In the genomic region with DNA sequence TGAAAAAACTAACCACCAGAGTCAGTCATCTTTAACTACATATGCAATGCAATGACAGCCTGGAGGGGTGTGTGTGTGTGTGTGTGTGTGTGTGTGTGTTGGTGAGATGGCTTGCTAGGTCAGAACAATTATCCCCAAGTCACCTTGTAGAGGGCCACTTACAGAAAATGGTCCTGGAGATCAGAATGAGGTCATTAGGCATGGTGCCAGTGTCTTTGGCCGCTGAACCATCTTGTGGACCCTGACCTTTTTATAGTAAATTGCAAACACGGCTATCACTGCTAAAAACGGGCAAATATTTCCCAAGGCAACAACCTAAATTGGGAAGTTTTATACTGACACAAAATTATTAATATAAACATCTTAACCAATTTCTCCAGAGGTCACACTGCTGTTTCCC, we compare ENCODE assay signal across 25 mouse cellular contexts. TPM values are rescaled to one million over a fixed set of nuclear protein-coding genes. Genes with fewer than 3 reads are reported as not detected.
DNase-seq lines count a peak whose midpoint lies in the region; ATAC-seq and TF ChIP-seq lines count a peak whose summit lies in the region.
"Had no signal": no experiment of that assay in that cellular context is flagged by ENCODE, and none has a peak within 500 bp of the region (broad histone marks: within the 10 kb centered on the region; RNA-seq: fewer than 3 reads in every experiment).

No protein-coding gene starts in this region.

- H3K36me3 ChIP-seq in kidney, adult 2 months (ENCODE audit: control insufficient read depth, insufficient read depth, low read length): no peaks in the 10 kb centered on the region
- H3K36me3 ChIP-seq in kidney, embryonic 15.5 days: no peaks in the 10 kb centered on the region
- H3K36me3 ChIP-seq: hindbrain, embryonic 12.5 days; intestine, embryonic 15.5 days; midbrain, embryonic 13.5 days; neural tube, embryonic 13.5 days had no signal

- no peak overlapping the region for H3K4me2 ChIP-seq in kidney, embryonic 15.5 days
- H3K4me2 ChIP-seq: heart, embryonic 11.5 days; hindbrain, embryonic 12.5 days; intestine, embryonic 15.5 days; midbrain, embryonic 13.5 days; neural tube, embryonic 13.5 days had no signal

- H3K9me3 ChIP-seq in kidney, embryonic 15.5 days (replicated peaks): no peaks in the 10 kb centered on the region
- H3K9me3 ChIP-seq: intestine, embryonic 15.5 days; midbrain, embryonic 13.5 days; neural tube, embryonic 13.5 days had no signal

- no peak for TF ChIP-seq POLR2A in kidney, adult 2 months (IDR thresholded peaks at IDR 0.05; ENCODE audit: low read depth, low read length)

- no peak for ATAC-seq in kidney, embryonic 15.5 days (replicated peaks; ENCODE audit: low FRiP score)
- ATAC-seq: forebrain, postnatal 0 days; hindbrain, postnatal 0 days; intestine, embryonic 15.5 days; midbrain, embryonic 13.5 days had no signal

- H3K9ac ChIP-seq in kidney, embryonic 15.5 days: no peak overlapping the region
- H3K9ac ChIP-seq: forebrain, postnatal 0 days; hindbrain, embryonic 12.5 days; intestine, embryonic 15.5 days; liver, embryonic 14.5 days; midbrain, embryonic 13.5 days; neural tube, embryonic 13.5 days had no signal

- DNase-seq in kidney, adult 2 months: peak; percentile 70
- DNase-seq in adrenal gland, postnatal 14 days: peak; percentile 69
- peak; percentile 17 for DNase-seq in kidney, postnatal 10 days
- no peak for DNase-seq in thymus, postnatal 4 days
- DNase-seq in gastrocnemius, postnatal 4 days (ENCODE audit: low spot score in 2 of 2): no peak
- DNase-seq: B cell, adult 2 months; cerebellum, adult 11 months; cerebellum, adult 9-11 months; forebrain, postnatal 0 days; gastrocnemius, postnatal 10 days; heart, postnatal 36 days; liver; lung, adult 2 months; lung, postnatal 10 days; right cerebral cortex, postnatal 14 days had no signal

- H3K27ac ChIP-seq in kidney, adult 2 months (ENCODE audit: insufficient read depth, low read depth, low read length): no peak overlapping the region
- H3K27ac ChIP-seq in kidney, embryonic 15.5 days: no peak overlapping the region
- H3K27ac ChIP-seq: hindbrain, embryonic 12.5 days; hindbrain, postnatal 0 days; intestine, embryonic 15.5 days; liver, embryonic 14.5 days; macrophage; midbrain, embryonic 13.5 days; neural tube, embryonic 13.5 days had no signal

- no peaks in the 10 kb centered on the region for H3K27me3 ChIP-seq in kidney, adult 2 months (replicated peaks; ENCODE audit: control insufficient read depth, insufficient read depth, low read length)
- no peaks in the 10 kb centered on the region for H3K27me3 ChIP-seq in kidney, embryonic 15.5 days
- H3K27me3 ChIP-seq: hindbrain, embryonic 12.5 days; intestine, embryonic 15.5 days; midbrain, embryonic 13.5 days; neural tube, embryonic 13.5 days had no signal

- WGBS in kidney, adult 2 months: 38% methylated on average over 3 of the region's 3 CpGs
- 74% methylated on average over 3 of the region's 3 CpGs for WGBS in kidney, embryonic 15.5 days

- no peaks in the 10 kb centered on the region; the same call in 1 of the 2 replicates for H3K4me1 ChIP-seq in kidney, adult 2 months (ENCODE audit: control insufficient read depth, insufficient read depth, low read length)
- H3K4me1 ChIP-seq in kidney, embryonic 15.5 days: no peaks in the 10 kb centered on the region
- H3K4me1 ChIP-seq: hindbrain, embryonic 12.5 days; intestine, embryonic 15.5 days; midbrain, embryonic 13.5 days; neural tube, embryonic 13.5 days had no signal

- no peak for TF ChIP-seq CTCF in kidney, adult 2 months (conservative IDR thresholded peaks at IDR 0.05; ENCODE audit: insufficient read depth, insufficient read length, low read depth, low read length)

- no peak overlapping the region for H3K4me3 ChIP-seq in kidney, adult 2 months (ENCODE audit: insufficient read depth, low read depth, low read length)
- no peak overlapping the region for H3K4me3 ChIP-seq in kidney, embryonic 15.5 days (replicated peaks)
- H3K4me3 ChIP-seq: erythroblast, embryonic 14.5 days; hindbrain, embryonic 12.5 days; intestine, embryonic 15.5 days; midbrain, embryonic 13.5 days; neural tube, embryonic 13.5 days had no signal

RNA-seq across cellular contexts. Expression of a gene that starts 14.8 kb away (rescaled TPM):
- 26.1 and 35.0 TPM in 2 replicates for polyA plus RNA-seq in kidney, adult 2 months (2012; rRNA removed)
- 93.4 and 101 TPM in 2 replicates for polyA plus RNA-seq in kidney, embryonic 15.5 days (2015; fragmentation: Nextera tagmentation; extraction: Ambion mirVana)
- 103 and 105 TPM in 2 replicates for total RNA-seq in adrenal gland, postnatal 14 days (2021)
- total RNA-seq in gastrocnemius, postnatal 4 days (2021): 10 to 100 TPM; 77.4 to 89.6 TPM

Comparison
In these comparisons a context has a peak if more than half of its experiments do, and no peak if none do; other contexts are left out.
1. DNase-seq: peak in kidney, adult 2 months (single experiment), adrenal gland, postnatal 14 days (single experiment) and kidney, postnatal 10 days (single experiment); none in thymus, postnatal 4 days (single experiment) and gastrocnemius, postnatal 4 days (0 of 2).